Mouse (Mus musculus) MEL-GATA-1-ER (cell line): Measurements from ENCODE around the gene Naa40.

Experiments
- DNase-seq: peaks from one replicate; pipeline ENCODE4 v3.0.0-alpha.2; 2012; ENCODE audit warnings: low read depth; ENCODE audit errors: extremely low read depth

Naa40 gene

DNA sequence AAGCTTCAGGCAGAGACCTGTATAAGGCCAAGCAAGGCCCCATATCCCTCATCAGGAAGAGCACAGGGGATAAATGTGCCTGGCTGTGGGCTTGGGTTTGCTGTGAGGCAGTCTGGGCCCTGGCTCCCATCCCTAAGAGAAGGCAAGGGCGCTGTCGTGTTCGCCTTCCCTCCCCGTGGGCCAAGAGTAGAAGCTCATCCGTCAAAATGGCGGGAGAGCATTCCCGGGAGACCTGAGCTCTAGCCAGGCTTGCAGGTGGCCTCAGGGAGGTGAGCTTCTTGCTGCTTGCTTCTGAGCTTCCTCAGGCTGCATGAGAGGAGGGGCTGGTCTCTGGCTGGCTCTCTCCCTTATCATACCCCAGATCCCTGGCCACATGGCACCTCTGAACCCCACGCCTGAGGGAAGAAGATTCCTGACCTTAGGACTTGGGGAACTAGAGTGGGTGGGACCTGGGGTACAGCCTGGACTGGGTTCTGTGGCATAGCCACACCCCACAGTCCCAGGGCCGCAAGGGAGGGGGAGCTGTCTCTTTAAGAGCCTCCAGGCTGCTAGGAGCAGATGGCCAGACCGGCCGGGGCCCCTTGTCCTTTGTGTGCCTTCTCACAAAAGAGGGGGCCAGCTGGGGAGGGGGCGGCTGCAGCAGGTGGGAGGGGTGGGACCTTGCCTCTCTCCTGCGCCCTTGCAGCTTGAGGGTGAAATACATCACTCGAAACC is 24.7 kb upstream of the Naa40 start:
- DNase-seq: no peak

DNA sequence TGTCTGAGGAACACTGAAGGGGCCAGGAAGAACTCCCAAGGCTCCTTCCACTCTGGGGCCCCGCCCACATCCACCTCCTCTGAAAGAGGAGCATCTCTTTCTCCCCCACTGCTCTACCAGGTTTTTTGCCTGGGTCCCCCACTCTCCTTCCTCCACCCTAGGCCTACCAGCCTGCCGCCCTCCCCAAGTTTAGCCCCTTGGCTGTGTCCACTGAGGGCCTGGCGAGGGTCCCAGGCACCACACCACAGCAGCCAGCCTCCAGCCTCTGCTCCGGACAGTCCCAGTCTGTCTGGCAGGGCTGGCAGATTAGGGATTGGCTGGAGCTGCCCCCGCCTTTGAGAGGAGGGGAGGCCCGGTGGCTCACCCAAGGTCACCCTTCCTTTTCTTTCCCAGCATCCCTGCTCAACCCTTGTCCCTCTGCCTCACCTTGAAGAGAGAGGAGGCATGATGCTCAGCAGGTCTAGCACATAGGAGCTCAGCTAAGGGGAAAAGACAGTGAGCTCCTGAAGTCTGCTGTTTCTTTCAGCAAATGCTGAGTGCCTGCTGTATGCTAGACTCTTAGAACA is 23.9 kb upstream of the Naa40 start:
- no peak for DNase-seq

DNA sequence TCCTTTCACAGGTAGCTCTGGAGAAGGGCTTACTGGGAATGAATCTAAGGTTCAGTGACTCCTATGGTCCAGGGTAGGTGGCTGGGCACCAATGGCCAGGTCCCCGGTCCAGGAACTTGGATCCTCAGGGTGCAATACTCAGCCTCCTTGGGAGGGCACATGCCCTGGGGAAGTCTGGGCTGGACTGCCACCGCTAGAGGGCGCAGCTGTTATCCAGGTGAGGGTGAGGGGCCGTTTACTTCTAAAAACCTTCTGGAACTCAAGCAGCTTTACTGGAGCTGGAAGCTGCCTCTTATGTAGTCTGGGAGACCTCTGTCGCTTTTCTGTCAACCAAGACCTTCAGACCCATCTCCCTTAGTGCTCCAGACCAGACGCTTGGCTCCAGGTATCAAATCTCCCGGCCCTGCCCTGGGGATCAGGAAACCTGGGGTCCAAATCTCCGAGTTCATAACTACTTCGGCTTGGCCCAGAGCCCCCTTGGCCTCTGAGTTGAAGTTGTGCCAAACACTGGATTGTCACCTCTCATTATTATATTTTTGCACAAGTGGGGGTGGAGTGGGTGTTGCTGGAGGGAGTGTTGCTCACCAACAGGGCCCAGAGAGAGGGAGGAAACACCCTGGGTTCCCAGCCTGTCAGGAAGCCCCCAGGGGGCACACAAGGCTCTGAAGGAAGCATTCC is 23.2 kb upstream of the Naa40 start:
- no peak for DNase-seq

DNA sequence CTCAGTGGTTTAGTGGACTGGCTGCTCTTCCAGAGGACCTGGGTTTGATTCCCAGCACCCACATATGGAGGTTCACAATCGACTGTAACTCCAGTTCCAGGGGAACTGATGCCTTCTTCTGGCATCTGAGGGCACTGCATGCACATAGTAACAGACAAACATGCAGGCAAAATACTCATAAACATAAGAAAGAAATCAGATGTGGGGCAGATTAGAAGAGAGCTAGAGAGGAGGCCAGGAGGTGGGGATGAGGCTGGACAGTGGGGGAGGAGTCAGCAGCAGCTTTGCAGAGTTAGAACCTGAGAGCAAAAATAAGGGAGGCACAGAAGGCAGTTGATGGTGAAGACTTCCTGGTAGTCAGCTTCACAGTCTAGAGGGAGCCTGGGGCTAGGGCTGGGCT is 21.6 kb upstream of the Naa40 start:
- no peak for DNase-seq

DNA sequence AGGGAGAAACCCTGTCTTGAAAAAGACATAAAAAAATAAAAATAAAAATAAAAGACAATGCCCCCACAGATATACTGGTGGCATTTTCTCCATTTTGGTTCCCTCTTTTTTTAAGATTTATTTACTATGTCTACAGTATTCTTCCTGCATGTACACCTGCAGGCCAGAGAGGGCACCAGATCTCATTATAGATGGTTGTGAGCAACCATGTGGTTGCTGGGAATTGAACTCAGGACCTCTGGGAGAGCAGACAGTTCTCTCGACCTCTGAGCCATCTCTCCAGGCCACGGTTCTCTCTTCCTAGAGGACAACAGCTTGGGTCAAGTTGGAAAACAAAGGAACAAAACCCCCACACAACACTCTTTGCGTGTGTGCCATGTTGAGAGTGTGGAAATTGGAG is 21.0 kb upstream of the Naa40 start:
- no peak for DNase-seq

DNA sequence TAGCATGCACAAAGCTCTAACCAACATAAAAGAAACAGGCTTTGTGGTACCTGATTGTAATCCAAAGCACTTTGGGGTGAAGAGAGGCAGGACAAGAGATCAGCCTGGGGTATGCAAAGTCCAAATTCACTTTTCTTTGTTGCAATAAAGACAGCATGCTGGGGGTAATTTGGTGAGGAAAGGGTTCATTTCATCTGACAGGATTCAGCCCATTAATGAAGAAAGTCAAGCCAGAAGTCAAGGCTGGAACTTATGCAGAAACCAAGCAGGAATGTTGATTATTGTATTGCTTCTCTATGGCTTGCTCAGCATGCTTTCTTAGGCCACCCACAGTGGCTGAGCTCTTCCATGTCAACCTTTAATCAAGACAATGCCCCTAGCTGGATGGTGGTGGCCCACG is 20.5 kb upstream of the Naa40 start:
- DNase-seq: no peak

DNA sequence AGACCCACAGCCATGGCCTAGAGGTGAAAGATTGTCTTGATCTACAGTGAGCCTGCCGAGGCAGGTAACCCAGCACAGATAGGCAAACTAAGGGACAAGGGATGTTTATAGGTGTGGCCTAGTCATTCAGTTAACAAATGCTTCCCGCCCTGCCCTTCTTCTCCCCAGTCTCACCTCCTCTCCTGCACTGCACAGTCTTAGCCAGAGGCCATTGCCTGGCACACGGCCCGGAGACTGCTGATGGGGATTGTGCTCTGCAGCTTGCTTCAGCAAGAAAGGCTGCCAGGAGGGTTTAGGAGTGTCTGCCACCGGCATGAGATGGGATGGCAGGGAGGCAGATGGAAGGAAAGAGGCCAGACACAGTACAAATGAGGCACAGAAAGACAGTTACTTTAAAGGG is 16.9 kb upstream of the Naa40 start:
- DNase-seq: no peak

DNA sequence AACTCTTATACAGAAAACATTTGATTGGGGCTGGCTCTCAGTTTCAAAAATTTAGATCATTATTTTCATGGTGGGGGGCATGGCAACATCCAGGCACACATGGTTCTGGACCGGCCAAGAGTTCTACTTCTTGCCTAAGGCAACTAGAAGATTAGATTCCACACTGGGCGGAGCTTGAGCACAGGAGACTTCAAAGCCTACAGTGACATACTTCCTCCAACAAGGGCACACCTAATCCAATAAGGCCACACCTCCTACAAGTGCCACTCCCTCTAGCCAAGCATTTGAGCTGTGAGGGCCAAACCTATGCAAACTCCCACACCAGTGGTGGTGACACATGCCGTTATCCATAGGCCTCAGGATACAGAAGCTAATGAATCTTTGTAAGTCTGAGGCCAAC is 5.0 kb upstream of the Naa40 start:
- peak; percentile 57 for DNase-seq

DNA sequence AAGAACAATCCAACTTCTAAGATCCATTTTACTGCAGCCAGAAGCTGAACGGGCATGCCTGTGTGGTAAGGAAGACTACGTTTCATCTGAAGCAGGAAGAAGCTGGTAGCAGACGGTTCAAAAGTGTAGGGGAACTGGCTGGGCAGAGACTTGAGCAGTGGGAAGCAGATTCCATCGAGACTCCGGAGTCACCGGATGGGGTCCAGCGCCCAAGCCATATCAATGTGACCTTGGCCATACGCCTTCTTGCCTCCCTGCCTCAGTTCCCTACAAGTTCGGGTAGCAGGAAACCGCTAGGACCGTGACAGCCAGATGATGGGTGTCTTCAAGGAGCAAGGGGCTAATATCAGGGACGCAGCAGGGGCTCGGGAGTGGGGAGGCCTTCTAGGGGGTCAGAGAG is 692 bp downstream of the Naa40 start:
- DNase-seq: peak; percentile 16

DNA sequence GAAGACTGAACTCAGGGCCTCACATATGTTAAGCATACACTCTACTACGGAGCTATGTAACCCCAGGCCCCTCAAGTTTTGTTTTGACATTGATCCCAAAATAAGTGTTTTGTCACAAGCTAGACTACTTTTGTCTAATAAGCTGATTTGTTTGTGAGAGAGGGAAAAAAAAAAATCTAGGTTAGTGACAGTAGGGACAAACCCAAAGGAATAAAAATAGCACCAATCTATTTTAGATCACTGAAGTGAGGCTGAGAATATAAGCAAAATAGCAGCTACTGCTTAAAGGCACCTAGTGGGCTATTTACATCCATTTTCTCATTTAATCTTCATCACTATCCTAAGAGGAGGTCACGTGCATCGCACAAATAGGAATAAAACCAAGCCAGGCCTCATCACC is 1.4 kb downstream of the Naa40 start:
- DNase-seq: no peak

DNA sequence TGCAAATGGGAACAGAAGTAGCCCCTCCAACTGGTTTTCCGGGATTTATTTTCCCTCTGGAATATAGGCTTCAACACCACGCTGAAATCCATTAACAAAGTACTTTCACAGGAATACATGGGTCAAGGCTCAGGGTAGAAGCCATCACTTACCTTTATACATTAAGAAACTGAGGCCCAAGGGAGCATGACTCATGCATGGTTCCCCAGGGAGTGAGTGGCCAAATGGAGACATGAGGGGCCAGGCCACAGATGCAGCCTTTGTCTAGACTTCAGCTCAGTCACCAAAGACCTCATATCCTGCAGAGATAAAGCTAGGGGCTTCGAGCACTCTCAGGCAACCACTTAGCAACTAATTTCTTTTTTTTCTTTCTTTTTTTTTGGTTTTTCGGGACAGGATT is 4.2 kb downstream of the Naa40 start:
- no peak for DNase-seq

DNA sequence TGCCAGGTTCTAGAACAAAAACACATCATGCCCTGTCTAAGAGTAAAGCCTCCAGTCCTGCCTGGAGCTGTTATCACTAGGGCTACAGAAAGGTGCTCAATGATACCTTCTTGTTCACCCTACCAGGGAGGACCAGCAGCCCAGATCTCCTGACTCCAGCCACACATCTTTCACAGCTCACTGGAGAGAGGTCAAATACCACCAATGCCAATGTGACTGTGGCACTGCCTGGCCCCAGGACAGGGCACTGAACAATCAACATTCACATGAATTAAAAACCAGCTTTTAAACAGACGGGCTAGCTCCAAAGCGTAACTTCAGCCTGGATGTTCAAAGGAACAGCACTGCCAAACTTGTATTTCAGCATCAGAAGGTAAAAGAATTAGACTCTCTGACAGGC is 5.0 kb downstream of the Naa40 start:
- DNase-seq: no peak

DNA sequence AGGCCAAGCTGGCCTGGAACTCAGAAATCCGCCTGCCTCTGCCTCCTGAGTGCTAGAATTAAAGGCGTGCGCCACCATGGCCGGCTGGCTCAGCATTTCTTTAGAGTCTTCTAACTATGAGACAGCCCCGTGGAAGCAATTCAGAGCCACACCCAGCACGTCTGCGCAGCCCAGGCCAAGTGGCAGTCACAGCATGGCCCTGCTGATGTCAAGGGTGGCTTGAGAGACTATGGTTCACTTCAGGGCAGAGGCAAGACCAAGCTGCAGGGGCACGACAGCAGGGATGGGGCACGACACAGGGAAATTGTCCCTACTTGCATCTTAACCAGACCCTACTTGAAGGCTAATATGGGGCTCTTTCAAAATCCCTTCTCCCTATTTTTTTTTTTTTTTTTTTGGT is 5.5 kb downstream of the Naa40 start:
- no peak for DNase-seq

DNA sequence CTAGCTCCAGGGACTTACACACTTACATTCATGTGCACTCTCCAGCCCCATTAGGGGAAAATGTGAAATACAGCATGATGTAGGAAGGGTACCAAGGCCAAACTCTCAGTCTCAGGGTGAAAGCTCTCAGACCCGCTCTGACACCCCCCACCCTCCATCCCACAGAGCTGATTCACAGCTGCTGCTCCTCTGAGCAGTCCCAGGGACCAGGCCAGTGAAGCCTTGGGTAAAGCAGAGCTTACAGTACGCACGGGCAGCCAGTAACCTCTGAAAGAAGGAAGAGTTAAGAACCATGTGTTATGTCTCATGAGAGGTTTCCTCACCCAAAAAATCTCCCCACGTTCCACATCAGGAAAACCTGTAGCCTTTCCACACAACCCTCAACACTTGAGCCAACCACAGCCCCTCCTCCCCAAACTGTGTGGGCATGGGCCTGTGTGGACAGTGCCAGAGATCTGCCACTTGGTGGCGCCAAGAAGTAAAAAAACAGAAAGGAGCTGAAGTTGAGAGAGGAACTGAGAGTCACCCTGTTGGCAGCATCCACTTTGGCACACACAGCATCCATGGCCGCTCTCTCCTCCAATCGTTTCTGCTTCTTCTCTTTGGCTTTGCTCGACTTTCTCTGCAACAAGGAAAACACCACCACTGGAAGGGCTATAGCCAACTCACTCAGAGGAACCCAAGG is 6.3 kb downstream of the Naa40 start:
- DNase-seq: peak; percentile 39

DNA sequence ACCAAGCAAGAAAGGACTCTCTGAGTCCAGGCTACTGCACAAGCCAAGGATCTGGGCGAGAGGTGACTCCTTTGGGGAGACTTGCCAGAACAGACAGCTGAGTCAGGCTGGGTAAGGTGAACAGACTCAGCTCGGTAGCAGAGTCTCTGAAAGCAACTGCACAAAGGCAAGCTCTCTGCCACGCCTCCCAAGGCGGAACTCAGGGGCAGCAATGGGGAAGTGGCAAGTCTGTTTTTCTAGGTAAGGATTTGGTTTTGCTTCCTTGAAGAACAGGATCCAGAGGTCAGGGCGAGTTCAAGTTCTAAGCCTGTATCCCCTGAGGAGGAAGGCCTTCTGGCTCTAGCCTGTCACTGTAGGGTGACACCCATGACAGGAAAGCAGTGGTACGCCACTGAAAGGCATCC is 14.5 kb downstream of the Naa40 start:
- no peak for DNase-seq

DNA sequence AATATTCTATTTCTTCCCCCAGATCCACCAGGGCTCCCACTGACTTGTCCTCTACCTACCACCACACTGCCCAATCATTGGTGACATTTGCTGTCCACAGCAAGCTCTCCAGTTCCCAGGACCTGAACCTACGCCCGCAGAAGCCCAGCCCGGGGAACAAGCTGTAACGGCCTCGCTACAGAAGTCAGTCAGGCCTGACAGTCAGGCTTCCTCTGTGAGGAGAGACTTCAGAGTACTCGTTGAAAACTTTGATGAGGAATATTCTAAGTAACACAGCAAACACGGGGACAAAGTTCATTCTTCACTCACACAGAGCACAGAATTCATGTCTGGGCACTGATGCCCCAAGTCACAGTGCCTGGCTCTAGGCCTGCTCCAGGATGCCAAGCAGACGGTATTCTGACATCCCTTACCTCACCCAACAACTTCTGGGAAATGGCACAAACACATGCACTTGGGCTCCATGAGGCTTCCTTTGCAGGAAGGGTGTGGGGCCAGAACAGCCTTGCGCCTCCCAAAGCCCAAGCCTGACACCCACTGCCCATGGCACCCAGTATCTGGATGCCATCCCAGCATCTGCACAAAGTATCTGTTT is 15.8 kb downstream of the Naa40 start:
- DNase-seq: no peak

DNA sequence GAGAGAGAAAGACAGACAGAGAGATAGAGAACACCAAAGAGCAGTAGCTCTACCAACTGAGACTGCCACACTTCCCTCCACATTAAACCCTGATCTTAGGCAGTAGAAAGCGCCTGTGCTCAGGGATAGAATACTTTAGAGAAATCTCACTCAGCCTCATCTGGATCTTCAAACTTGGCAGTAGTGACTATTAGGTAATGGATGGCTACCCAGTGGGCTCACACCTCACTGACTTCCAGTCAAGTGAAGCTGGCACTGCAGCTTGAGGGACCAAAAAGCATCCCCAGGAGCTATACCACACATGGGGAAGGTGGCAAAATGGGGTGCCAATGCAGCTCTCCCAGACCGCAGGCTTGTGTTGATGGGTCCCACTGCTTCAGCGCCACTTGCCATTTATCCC is 16.7 kb downstream of the Naa40 start:
- no peak for DNase-seq

DNA sequence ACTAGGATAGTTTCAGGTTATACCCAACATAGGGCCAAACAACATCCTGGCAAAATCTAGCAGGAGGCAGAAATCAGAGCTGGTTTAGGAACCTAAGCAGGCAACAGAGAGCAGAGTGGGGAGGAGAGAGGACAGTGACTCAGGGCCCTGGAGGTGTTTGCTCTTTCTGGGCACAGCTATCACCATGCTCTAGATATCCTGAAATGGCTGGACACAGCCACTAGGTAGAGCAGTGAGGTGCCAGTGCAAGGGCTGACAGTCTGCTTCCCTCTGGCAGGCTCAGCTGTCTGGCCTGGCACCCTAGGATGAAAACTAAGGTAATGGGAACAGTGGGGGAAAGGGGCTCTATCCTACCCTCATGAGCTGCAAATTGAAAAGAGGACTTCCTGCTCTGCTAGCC is 17.5 kb downstream of the Naa40 start:
- DNase-seq: no peak

DNA sequence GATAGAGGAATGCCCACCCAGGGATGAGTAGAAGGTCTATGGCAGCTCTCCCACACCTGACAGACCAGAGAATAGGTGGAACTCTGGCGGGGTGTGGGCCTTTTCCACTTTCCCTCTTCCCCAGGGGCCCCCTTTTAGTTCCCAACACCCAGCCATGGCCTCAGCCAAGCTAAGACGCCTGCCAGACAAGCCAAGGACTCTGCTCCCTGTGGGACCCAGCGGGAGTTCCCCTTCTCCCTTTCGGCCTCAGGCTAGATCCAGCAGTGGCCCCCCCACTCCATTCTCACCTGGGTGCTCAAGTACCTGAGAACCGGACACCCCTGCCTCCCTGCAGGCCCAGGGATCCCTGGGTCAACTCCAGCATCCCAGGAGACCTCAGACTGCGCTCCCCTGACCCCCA is 18.8 kb downstream of the Naa40 start:
- no peak for DNase-seq

DNA sequence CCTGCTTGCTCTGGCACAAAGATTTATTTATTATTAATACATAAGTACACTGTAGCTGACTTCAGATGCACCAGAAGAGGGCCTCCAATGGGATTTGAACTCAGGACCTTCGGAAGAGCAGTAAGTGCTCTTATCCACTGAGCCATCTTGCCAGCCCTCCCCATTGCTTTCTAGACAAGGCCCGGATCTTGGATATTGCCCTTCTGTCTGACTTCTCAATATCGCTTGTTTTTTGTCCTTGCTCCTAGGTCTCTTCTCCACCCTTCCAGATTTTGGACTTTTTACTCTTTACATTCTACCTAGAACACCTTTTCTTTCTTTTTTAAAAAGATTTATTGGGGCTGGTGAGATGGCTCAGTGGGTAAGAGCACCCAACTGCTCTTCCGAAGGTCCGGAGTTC is 22.2 kb downstream of the Naa40 start:
- no peak for DNase-seq

DNA sequence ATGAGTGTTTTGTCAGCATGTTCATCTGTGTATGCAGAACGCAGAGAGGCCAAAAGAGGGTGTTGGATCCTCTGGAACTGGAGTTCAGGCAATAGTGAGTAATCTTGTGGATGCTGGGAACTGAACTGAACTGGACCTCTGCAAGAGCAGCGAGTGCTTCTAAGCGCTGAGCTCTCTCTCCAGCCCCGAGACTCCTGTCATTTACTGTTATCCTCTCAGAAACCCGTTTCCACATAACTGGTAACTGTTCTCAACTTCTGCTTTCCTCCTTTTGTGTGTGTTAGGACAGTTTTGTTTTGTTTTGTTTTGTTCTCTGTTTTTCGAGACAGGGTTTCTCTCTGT is 23.1 kb downstream of the Naa40 start:
- no peak for DNase-seq
